Mouse (Mus musculus) heart, embryonic 12.5 days (tissue): ENCODE data around the gene Ncaph. TPM values are rescaled to one million over a fixed set of nuclear protein-coding genes. Genes with fewer than 3 reads are reported as not detected.

ENCODE experiments used
- polyA plus RNA-seq: library from polyadenylated mRNA; unstranded; fragments of >200 nt; fragmentation: Nextera tagmentation; extraction: Ambion mirVana; gene quantifications from 2 replicates; pipeline ENCODE4 v1.2.1, GENCODE M21; 2016

Ncaph gene
- polyA plus RNA-seq, 1 experiment from 2014 or later: 67.1 TPM

Other genes starting within 250 kb of the Ncaph start
- gene Sppl2a, start 200.7 kb downstream of the Ncaph start, polyA plus RNA-seq: 33.5 and 35.0 TPM in 2 replicates
- 11.9 and 12.3 TPM in 2 replicates for gene Ap4e1, start 125.2 kb downstream of the Ncaph start, polyA plus RNA-seq
- 37.5 and 39.2 TPM in 2 replicates for gene Blvra, start 63.3 kb downstream of the Ncaph start, polyA plus RNA-seq
- 11.1 and 12.5 TPM in 2 replicates for gene Itpripl1, start 9.5 kb upstream of the Ncaph start, polyA plus RNA-seq
- gene 1810024B03Rik, start 74.3 kb upstream of the Ncaph start, polyA plus RNA-seq: 1.8 and 2.3 TPM in 2 replicates
- 48.8 and 49.5 TPM in 2 replicates for gene Snrnp200, start 74.4 kb upstream of the Ncaph start, polyA plus RNA-seq
- 50.2 and 53.7 TPM in 2 replicates for gene Ciao1, start 113.9 kb upstream of the Ncaph start, polyA plus RNA-seq
- gene Tmem127, start 114.0 kb upstream of the Ncaph start, polyA plus RNA-seq: 24.7 and 27.8 TPM in 2 replicates
- gene Stard7, start 136.3 kb upstream of the Ncaph start, polyA plus RNA-seq: 135 and 136 TPM in 2 replicates
- 23.8 and 26.3 TPM in 2 replicates for gene Dusp2, start 202.2 kb upstream of the Ncaph start, polyA plus RNA-seq
- gene Astl, start 204.7 kb upstream of the Ncaph start, polyA plus RNA-seq: not detected in 2 replicates
- gene Adra2b, start 229.3 kb upstream of the Ncaph start, polyA plus RNA-seq: 7.1 and 7.6 TPM in 2 replicates